8 mouse cellular contexts compared by ENCODE assay signal in the genomic region with DNA sequence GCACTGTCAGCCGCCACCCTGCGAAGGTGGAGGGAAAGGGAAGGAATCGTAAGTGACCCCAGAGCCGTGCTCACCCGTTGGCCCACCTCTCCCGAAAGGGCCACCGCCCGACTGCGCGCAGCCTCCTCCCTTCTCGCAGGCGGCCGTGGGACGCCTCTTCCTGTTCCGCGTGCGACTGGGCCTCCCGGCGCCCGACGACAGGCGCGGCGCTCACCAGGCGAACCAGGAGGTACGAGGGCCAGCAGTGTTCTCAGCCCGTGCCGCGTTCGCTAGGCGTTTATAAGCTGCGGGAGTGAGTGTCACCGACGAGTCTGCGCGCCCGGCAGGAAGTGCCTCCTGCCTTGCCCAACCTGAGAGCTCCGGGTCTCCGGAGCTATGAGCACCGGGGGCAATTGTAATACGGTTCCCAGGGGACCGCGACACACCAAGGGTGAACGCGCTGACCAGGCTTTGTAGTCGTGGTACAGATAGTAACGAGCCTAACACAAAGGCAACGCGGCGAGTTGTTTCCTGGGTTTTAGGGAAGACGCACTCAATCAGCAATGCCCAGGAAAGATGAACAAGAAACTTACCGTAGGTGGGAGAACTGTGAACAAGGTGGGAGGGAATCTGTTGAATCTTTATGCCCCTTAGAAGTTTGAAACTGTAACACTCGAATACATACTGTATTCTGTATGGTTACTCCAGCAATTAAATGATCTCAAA. TPM values are rescaled to one million over a fixed set of nuclear protein-coding genes. Genes with fewer than 3 reads are reported as not detected.
DNase-seq lines count a peak whose midpoint lies in the region; ATAC-seq and TF ChIP-seq lines count a peak whose summit lies in the region.

No protein-coding gene starts in this region.

- peak overlapping the region; percentile 92 for H3K9ac ChIP-seq in hindbrain, embryonic 15.5 days

- H3K27me3 ChIP-seq in Patski: no peaks in the 10 kb centered on the region
- no peaks in the 10 kb centered on the region for H3K27me3 ChIP-seq in hindbrain, embryonic 15.5 days

- CTCF ChIA-PET in Patski (lab: Charles Lee): interaction anchor here (1.2 to 1.6 kb wide), 3 partner anchors 13 to 34 kb away, joined by 4 to 6 read pairs (median 5); no protein-coding TSS in a partner anchor

- peaks cover 39% of the 10 kb centered on the region for H3K4me1 ChIP-seq in hindbrain, embryonic 15.5 days (replicated peaks)

- H3K27ac ChIP-seq in hindbrain, embryonic 15.5 days (replicated peaks): peak overlapping the region; percentile 99

- POLR2A ChIA-PET in Patski (lab: Charles Lee): interaction anchor here (0.7 to 1.3 kb wide), 4 partner anchors 27 to 67 kb away, joined by 3 read pairs; partner anchors contain the start of gene Zfand2b

- peak; percentile 20 for ATAC-seq in Patski
- 0 out of 2 replicates have a peak, but pooled peaks have one; percentile 4 for ATAC-seq in hindbrain, embryonic 15.5 days (ENCODE audit: low FRiP score, low read depth)
- peak; percentile 38 for ATAC-seq in megakaryocyte progenitor cell, adult 5-6 weeks (replicated peaks; ENCODE audit: poor library complexity)

- intact Hi-C loops in left cerebral cortex, postnatal 14 days (cut with DNase I): no loop called here

- peak overlapping the region; percentile 98 for H3K4me2 ChIP-seq in hindbrain, embryonic 15.5 days

- H3K4me3 ChIP-seq in hindbrain, embryonic 15.5 days: peak overlapping the region; percentile 90

- no peaks in the 10 kb centered on the region for H3K9me3 ChIP-seq in hindbrain, embryonic 15.5 days

- WGBS in hindbrain, embryonic 15.5 days: under 1% methylated on average over 47 of the region's 53 CpGs

- DNase-seq in Patski (ENCODE audit: low read depth, low spot score): peak; percentile 10
- peak; percentile 53 for DNase-seq in cerebellum, postnatal 10 days
- peak; percentile 59 for DNase-seq in gastrocnemius, adult 18-20 months (ENCODE audit: low spot score)
- peak; percentile 41 to 59 for DNase-seq in left cerebral cortex, postnatal 14 days (ENCODE audit: low spot score in 2 of 2)
- peak; percentile 68 for DNase-seq in right cerebral cortex, postnatal 25 days
- DNase-seq in urinary bladder, postnatal 4 days (ENCODE audit: low spot score in 2 of 2): peak; percentile 60 to 73

- in situ Hi-C loops in Patski (cut with MboI; ENCODE audit: low pct_unique_long_range_greater_than_20kb): no loop called here

- peaks cover 47% of the 10 kb centered on the region for H3K36me3 ChIP-seq in hindbrain, embryonic 15.5 days

- TF ChIP-seq CTCF in Patski (IDR thresholded peaks at IDR 0.05): no peak

RNA-seq across cellular contexts. Expression of gene Cnppd1, which starts 0.9 kb away (rescaled TPM):
- polyA plus RNA-seq in Patski (2021): 64.4 TPM
- total RNA-seq in gastrocnemius, adult 18-20 months (2021): 10 to 100 TPM; 15.7 to 16.4 TPM
- polyA plus RNA-seq in hindbrain, embryonic 15.5 days (2015; fragmentation: Nextera tagmentation; extraction: Ambion mirVana): 48.2 and 52.3 TPM in 2 replicates
- 10 to 100 TPM; 31.4 to 32.2 TPM for total RNA-seq in left cerebral cortex, postnatal 14 days (2021)
- total RNA-seq in megakaryocyte progenitor cell, adult 5-6 weeks (2015): 16.8 and 17.2 TPM in 2 replicates
- 40.3 and 52.9 TPM in 2 replicates for total RNA-seq in megakaryocyte progenitor cell, adult 5-6 weeks (2017)

RNA-seq across cellular contexts. Expression of gene Retreg2, which starts 0.9 kb away (rescaled TPM):
- 107 TPM for polyA plus RNA-seq in Patski (2021)
- 10 to 100 TPM in 1 of 2 experiments, 1 to 10 TPM in 1; 8.8 to 10.0 TPM for total RNA-seq in gastrocnemius, adult 18-20 months (2021)
- 134 and 146 TPM in 2 replicates for polyA plus RNA-seq in hindbrain, embryonic 15.5 days (2015; fragmentation: Nextera tagmentation; extraction: Ambion mirVana)
- 100 to 1,000 TPM; 159 to 162 TPM for total RNA-seq in left cerebral cortex, postnatal 14 days (2021)
- 40.8 and 47.4 TPM in 2 replicates for total RNA-seq in megakaryocyte progenitor cell, adult 5-6 weeks (2015)
- 42.3 and 50.2 TPM in 2 replicates for total RNA-seq in megakaryocyte progenitor cell, adult 5-6 weeks (2017)

RNA-seq across cellular contexts. Expression of gene Slc23a3, which starts 7.9 kb away (rescaled TPM):
- 0.12 TPM for polyA plus RNA-seq in Patski (2021)
- total RNA-seq in gastrocnemius, adult 18-20 months (2021): under 1 TPM; 0.14 TPM
- polyA plus RNA-seq in hindbrain, embryonic 15.5 days (2015; fragmentation: Nextera tagmentation; extraction: Ambion mirVana): not detected in 2 replicates
- under 1 TPM; 0.22 to 0.25 TPM for total RNA-seq in left cerebral cortex, postnatal 14 days (2021)
- total RNA-seq in megakaryocyte progenitor cell, adult 5-6 weeks (2015): 0.15 and 0.44 TPM in 2 replicates
- total RNA-seq in megakaryocyte progenitor cell, adult 5-6 weeks (2017): not detected in 2 replicates

RNA-seq across cellular contexts. Expression of gene Nhej1, which starts 16.6 kb away (rescaled TPM):
- 7.0 TPM for polyA plus RNA-seq in Patski (2021)
- 1 to 10 TPM; 4.9 to 5.3 TPM for total RNA-seq in gastrocnemius, adult 18-20 months (2021)
- 6.8 and 6.9 TPM in 2 replicates for polyA plus RNA-seq in hindbrain, embryonic 15.5 days (2015; fragmentation: Nextera tagmentation; extraction: Ambion mirVana)
- 1 to 10 TPM; 1.6 to 2.6 TPM for total RNA-seq in left cerebral cortex, postnatal 14 days (2021)
- 9.3 and 11.1 TPM in 2 replicates for total RNA-seq in megakaryocyte progenitor cell, adult 5-6 weeks (2015)
- 10.4 and 12.6 TPM in 2 replicates for total RNA-seq in megakaryocyte progenitor cell, adult 5-6 weeks (2017)

RNA-seq across cellular contexts. Expression of gene Zfand2b, which starts 26.8 kb away (rescaled TPM):
- polyA plus RNA-seq in Patski (2021): 27.0 TPM
- total RNA-seq in gastrocnemius, adult 18-20 months (2021): 10 to 100 TPM; 13.7 to 16.2 TPM
- 40.1 and 40.2 TPM in 2 replicates for polyA plus RNA-seq in hindbrain, embryonic 15.5 days (2015; fragmentation: Nextera tagmentation; extraction: Ambion mirVana)
- 10 to 100 TPM; 21.4 to 22.8 TPM for total RNA-seq in left cerebral cortex, postnatal 14 days (2021)
- total RNA-seq in megakaryocyte progenitor cell, adult 5-6 weeks (2015): 20.2 and 21.5 TPM in 2 replicates
- 24.4 and 24.7 TPM in 2 replicates for total RNA-seq in megakaryocyte progenitor cell, adult 5-6 weeks (2017)

Comparison
In these comparisons a context has a peak if more than half of its experiments do, and no peak if none do; other contexts are left out.
1. Peak in every context shown above with its lines: DNase-seq, ATAC-seq, H3K4me3 ChIP-seq and H3K27ac ChIP-seq.
2. DNase-seq: peak in every context shown above with its lines; median percentile 68 in right cerebral cortex, postnatal 25 days; 66 in urinary bladder, postnatal 4 days; 59 in gastrocnemius, adult 18-20 months; 53 in cerebellum, postnatal 10 days; 50 in left cerebral cortex, postnatal 14 days; 10 in Patski.